Mouse (Mus musculus): ENCODE results near the gene Ccn6. TPM values are rescaled to one million over a fixed set of nuclear protein-coding genes. Genes with fewer than 3 reads are reported as not detected.
A peak's percentile ranks its signal among the peaks of the same experiment; 100 is the strongest.

The Ccn6 gene
- polyA plus RNA-seq, 2 experiments = 1.3 to 2.0 TPM

- no peaks in the 10 kb centered on the region for H3K27me3 ChIP-seq (ENCODE audit: control insufficient read depth, insufficient read depth, low read length)
- 0 out of 2 replicates have a peak, but pooled peaks cover 23% of the 10 kb centered on the region for H3K4me1 ChIP-seq (ENCODE audit: control insufficient read depth, insufficient read depth, low read length)
- no peak overlapping the region for H3K9ac ChIP-seq (ENCODE audit: low read depth, low read length, severe bottlenecking)
- peak overlapping the region; percentile 43 for H3K4me2 ChIP-seq (replicated peaks; ENCODE audit: low read depth, low read length, severe bottlenecking)
- no peak for TF ChIP-seq POLR2A (IDR thresholded peaks at IDR 0.05; ENCODE audit: borderline replicate concordance, extremely low read depth, insufficient read depth, insufficient read length)
- no peaks in the 10 kb centered on the region for H3K36me3 ChIP-seq (ENCODE audit: control insufficient read depth, insufficient read depth, low read length)
- peak; percentile 80 for DNase-seq (ENCODE audit: low spot score)
- no peaks in the 10 kb centered on the region for H3K9me3 ChIP-seq (ENCODE audit: control insufficient read depth, low read length)
- peak overlapping the region; percentile 18 for H3K4me3 ChIP-seq (replicated peaks; ENCODE audit: low read length)
- no peak overlapping the region for H3K27ac ChIP-seq (replicated peaks; ENCODE audit: low read depth, low read length)
- WGBS = 1% methylated on average over 8 of the region's 8 CpGs
- no peak for ATAC-seq (ENCODE audit: low FRiP score, low read depth)
Observed at GRCm38 (mm10) chr10:39170181-39170580, 6.6 kb upstream of the Ccn6 start.

- H3K9ac ChIP-seq (ENCODE audit: low read depth, low read length, severe bottlenecking) = no peak overlapping the region
- H3K9me3 ChIP-seq (ENCODE audit: control insufficient read depth, low read length) = no peaks in the 10 kb centered on the region
- H3K36me3 ChIP-seq (ENCODE audit: control insufficient read depth, insufficient read depth, low read length) = no peaks in the 10 kb centered on the region
- 0 out of 2 replicates have a peak, but pooled peaks cover 23% of the 10 kb centered on the region for H3K4me1 ChIP-seq (ENCODE audit: control insufficient read depth, insufficient read depth, low read length)
- no peaks in the 10 kb centered on the region for H3K27me3 ChIP-seq (ENCODE audit: control insufficient read depth, insufficient read depth, low read length)
- peak overlapping the region; percentile 18; the same call in 1 of the 2 replicates for H3K4me3 ChIP-seq (replicated peaks; ENCODE audit: low read length)
- no peak overlapping the region for H3K27ac ChIP-seq (replicated peaks; ENCODE audit: low read depth, low read length)
- no peak for TF ChIP-seq POLR2A (IDR thresholded peaks at IDR 0.05; ENCODE audit: borderline replicate concordance, extremely low read depth, insufficient read depth, insufficient read length)
- H3K4me2 ChIP-seq (replicated peaks; ENCODE audit: low read depth, low read length, severe bottlenecking) = peak overlapping the region; percentile 43
- 19% methylated on average over 9 of the region's 9 CpGs for WGBS
- no peak for DNase-seq (ENCODE audit: low spot score)
- no peak for ATAC-seq (ENCODE audit: low FRiP score, low read depth)
Observed at GRCm38 (mm10) chr10:39169642-39170041, 6.0 kb upstream of the Ccn6 start.

- H3K4me2 ChIP-seq (replicated peaks; ENCODE audit: low read depth, low read length, severe bottlenecking) = no peak overlapping the region
- no peaks in the 10 kb centered on the region for H3K27me3 ChIP-seq (ENCODE audit: control insufficient read depth, insufficient read depth, low read length)
- ATAC-seq (ENCODE audit: low FRiP score, low read depth) (no peak), DNase-seq (ENCODE audit: low spot score) (no peak)
- no peak overlapping the region for H3K4me3 ChIP-seq (replicated peaks; ENCODE audit: low read length)
- H3K9ac ChIP-seq (ENCODE audit: low read depth, low read length, severe bottlenecking) = no peak overlapping the region
- H3K36me3 ChIP-seq (ENCODE audit: control insufficient read depth, insufficient read depth, low read length) = no peaks in the 10 kb centered on the region
- 53% methylated on average over 11 of the region's 11 CpGs for WGBS
- 0 out of 2 replicates have a peak, but pooled peaks cover 17% of the 10 kb centered on the region for H3K4me1 ChIP-seq (ENCODE audit: control insufficient read depth, insufficient read depth, low read length)
- no peak for TF ChIP-seq POLR2A (IDR thresholded peaks at IDR 0.05; ENCODE audit: borderline replicate concordance, extremely low read depth, insufficient read depth, insufficient read length)
- no peak overlapping the region for H3K27ac ChIP-seq (replicated peaks; ENCODE audit: low read depth, low read length)
- no peaks in the 10 kb centered on the region for H3K9me3 ChIP-seq (ENCODE audit: control insufficient read depth, low read length)
Observed at GRCm38 (mm10) chr10:39167611-39168010, 4.0 kb upstream of the Ccn6 start.

GRCm38 (mm10) chr10:39165632-39166115 lies 2.1 kb upstream of the Ccn6 start:
- Histone ChIP-seq H3K27ac (replicated peaks; ENCODE audit: low read depth, low read length) (no peak overlapping the region), H3K27me3 (ENCODE audit: control insufficient read depth, insufficient read depth, low read length) (no peaks in the 10 kb centered on the region), H3K36me3 (ENCODE audit: control insufficient read depth, insufficient read depth, low read length) (no peaks in the 10 kb centered on the region), H3K9me3 (ENCODE audit: control insufficient read depth, low read length) (no peaks in the 10 kb centered on the region), H3K4me2 (replicated peaks; ENCODE audit: low read depth, low read length, severe bottlenecking) (peak overlapping the region; percentile 6; the same call in 1 of the 2 replicates), H3K4me3 (replicated peaks; ENCODE audit: low read length) (peak overlapping the region; percentile 7; the same call in 1 of the 2 replicates), H3K4me1 (ENCODE audit: control insufficient read depth, insufficient read depth, low read length) (0 out of 2 replicates have a peak, but pooled peaks cover 14% of the 10 kb centered on the region), H3K9ac (ENCODE audit: low read depth, low read length, severe bottlenecking) (peak overlapping the region; percentile 9; the same call in 1 of the 2 replicates)
- ATAC-seq (ENCODE audit: low FRiP score, low read depth) (peak; percentile 18; the same call in 1 of the 2 replicates), DNase-seq (ENCODE audit: low spot score) (peak; percentile 72)
- WGBS = 24% methylated on average over 11 of the region's 11 CpGs
- no peak for TF ChIP-seq POLR2A (IDR thresholded peaks at IDR 0.05; ENCODE audit: borderline replicate concordance, extremely low read depth, insufficient read depth, insufficient read length)

- H3K4me2 ChIP-seq (replicated peaks; ENCODE audit: low read depth, low read length, severe bottlenecking) = 0 out of 2 replicates have a peak overlapping the region, but pooled peaks have one; percentile 17
- no peaks in the 10 kb centered on the region for H3K27me3 ChIP-seq (ENCODE audit: control insufficient read depth, insufficient read depth, low read length)
- no peak for TF ChIP-seq POLR2A (IDR thresholded peaks at IDR 0.05; ENCODE audit: borderline replicate concordance, extremely low read depth, insufficient read depth, insufficient read length)
- no peak overlapping the region for H3K27ac ChIP-seq (replicated peaks; ENCODE audit: low read depth, low read length)
- no peak for ATAC-seq (ENCODE audit: low FRiP score, low read depth)
- no peaks in the 10 kb centered on the region for H3K36me3 ChIP-seq (ENCODE audit: control insufficient read depth, insufficient read depth, low read length)
- no peak overlapping the region for H3K4me3 ChIP-seq (replicated peaks; ENCODE audit: low read length)
- H3K4me1 ChIP-seq (ENCODE audit: control insufficient read depth, insufficient read depth, low read length) = 0 out of 2 replicates have a peak, but pooled peaks cover 6% of the 10 kb centered on the region
- no peaks in the 10 kb centered on the region for H3K9me3 ChIP-seq (ENCODE audit: control insufficient read depth, low read length)
- no peak overlapping the region for H3K9ac ChIP-seq (ENCODE audit: low read depth, low read length, severe bottlenecking)
- WGBS = 18% methylated on average over 18 of the region's 18 CpGs
- DNase-seq (ENCODE audit: low spot score) = no peak
Observed at GRCm38 (mm10) chr10:39162666-39163484, 719 bp downstream of the Ccn6 start.

Measured in limb, embryonic 14.5 days (tissue).